Mouse (Mus musculus) ES-Bruce4 (cell line): ENCODE measurements at regions not wholly inside any gene's neighbourhood (a gene's known extent, or its start where the extent isn't known, plus 50 kb on each side); places are given as distances from the start of the nearest gene placed in this dataset.

Experiments
- H3K27ac ChIP-seq: 2 replicates; pipeline ENCODE4 v1.5.1; 2012; ENCODE audit warnings: low read length, inconsistent platforms; ENCODE audit not compliant: insufficient read depth
- H3K27me3 ChIP-seq: 2 replicates; pipeline ENCODE4 v1.6.1; 2012; ENCODE audit warnings: mild to moderate bottlenecking, low read length, inconsistent platforms; ENCODE audit not compliant: control insufficient read depth, poor library complexity, insufficient read depth, severe bottlenecking
- H3K36me3 ChIP-seq: 2 replicates; pipeline ENCODE4 v1.6.1; 2012; ENCODE audit warnings: inconsistent platforms, mild to moderate bottlenecking, low read length, moderate library complexity; ENCODE audit not compliant: control insufficient read depth, poor library complexity, insufficient read depth, severe bottlenecking
- H3K4me1 ChIP-seq: one replicate; pipeline ENCODE4 v1.8.1; 2011; ENCODE audit warnings: low read length; ENCODE audit not compliant: control insufficient read depth, insufficient read depth
- H3K4me3 ChIP-seq: 2 replicates; pipeline ENCODE4 v1.5.1; 2011; ENCODE audit warnings: low read depth, mild to moderate bottlenecking, low read length
- H3K9ac ChIP-seq: 2 replicates; pipeline ENCODE4 v1.6.1; 2012; ENCODE audit warnings: low read depth, mild to moderate bottlenecking, inconsistent platforms; ENCODE audit not compliant: poor library complexity, severe bottlenecking
- H3K9me3 ChIP-seq: replicated peaks from 2 replicates; pipeline ENCODE4 v1.6.1; 2012; ENCODE audit warnings: mild to moderate bottlenecking, low read length, inconsistent platforms; ENCODE audit not compliant: control insufficient read depth, poor library complexity, insufficient read depth, severe bottlenecking
- CTCF ChIP-seq: IDR thresholded peaks from one replicate; pipeline ENCODE4 v1.8.1; 2011; ENCODE audit warnings: low read depth, low read length
- EP300 ChIP-seq: IDR thresholded peaks from 2 replicates; pipeline ENCODE4 v1.6.1; 2011; ENCODE audit warnings: low read depth, low read length; ENCODE audit not compliant: insufficient read depth
- POLR2A ChIP-seq: IDR thresholded peaks from one replicate; pipeline ENCODE4 v1.8.1; 2011; ENCODE audit warnings: low read length; ENCODE audit not compliant: insufficient read depth

- H3K9ac ChIP-seq: no peak overlapping the region
- no peak for TF ChIP-seq POLR2A
These were observed 109.6 kb upstream of the 1700066M21Rik start for GRCm38 (mm10) chr1:57267851-57268250.

GRCm38 (mm10) chr1:57269679-57270354 is 107.6 kb upstream of the 1700066M21Rik start:
- Histone ChIP-seq H3K36me3 (no peaks in the 10 kb centered on the region), H3K9ac (no peak overlapping the region), H3K27ac (no peak overlapping the region), H3K27me3 (no peaks in the 10 kb centered on the region), H3K9me3 (no peaks in the 10 kb centered on the region), H3K4me1 (no peaks in the 10 kb centered on the region), H3K4me3 (peak overlapping the region; percentile 2; the same call in 1 of the 2 replicates)
- TF ChIP-seq EP300 (no peak), CTCF (peak; percentile 67), POLR2A (no peak)

More at GRCm38 (mm10) chr1:57267851-57268250, 109.6 kb upstream of the 1700066M21Rik start:
- Histone ChIP-seq H3K27ac (no peak overlapping the region), H3K36me3 (no peaks in the 10 kb centered on the region), H3K9me3 (no peaks in the 10 kb centered on the region), H3K27me3 (no peaks in the 10 kb centered on the region), H3K4me1 (no peaks in the 10 kb centered on the region), H3K4me3 (no peak overlapping the region)

GRCm38 (mm10) chr1:57272593-57272992 is 104.8 kb upstream of the 1700066M21Rik start:
- TF ChIP-seq CTCF: no peak
- no peak for TF ChIP-seq EP300
- no peak for TF ChIP-seq POLR2A
- no peaks in the 10 kb centered on the region for H3K4me1 ChIP-seq

GRCm38 (mm10) chr1:57281549-57281948 is 95.9 kb upstream of the 1700066M21Rik start:
- no peak overlapping the region for H3K4me3 ChIP-seq
- TF ChIP-seq CTCF (no peak), EP300 (no peak), POLR2A (no peak)
- H3K27me3 ChIP-seq: no peaks in the 10 kb centered on the region
- H3K9ac ChIP-seq: no peak overlapping the region
- H3K4me1 ChIP-seq: no peaks in the 10 kb centered on the region
- no peak overlapping the region for H3K27ac ChIP-seq
- H3K36me3 ChIP-seq: no peaks in the 10 kb centered on the region
- H3K9me3 ChIP-seq: 0 out of 2 replicates have a peak, but pooled peaks cover 6% of the 10 kb centered on the region

More at GRCm38 (mm10) chr1:57272593-57272992, 104.8 kb upstream of the 1700066M21Rik start:
- Histone ChIP-seq H3K27ac (no peak overlapping the region), H3K27me3 (no peaks in the 10 kb centered on the region), H3K9me3 (no peaks in the 10 kb centered on the region), H3K9ac (no peak overlapping the region), H3K4me3 (no peak overlapping the region), H3K36me3 (no peaks in the 10 kb centered on the region)

GRCm38 (mm10) chr1:57296186-57296585 is 81.2 kb upstream of the 1700066M21Rik start:
- Histone ChIP-seq H3K36me3 (no peaks in the 10 kb centered on the region), H3K27ac (no peak overlapping the region), H3K27me3 (no peaks in the 10 kb centered on the region), H3K9ac (no peak overlapping the region), H3K4me3 (no peak overlapping the region), H3K4me1 (no peaks in the 10 kb centered on the region), H3K9me3 (no peaks in the 10 kb centered on the region)
- TF ChIP-seq POLR2A: no peak
- TF ChIP-seq CTCF: no peak
- TF ChIP-seq EP300: no peak

- TF ChIP-seq CTCF: no peak
- no peak for TF ChIP-seq EP300
- no peak for TF ChIP-seq POLR2A
- no peak overlapping the region for H3K9ac ChIP-seq
- no peaks in the 10 kb centered on the region for H3K9me3 ChIP-seq
- peaks cover 2% of the 10 kb centered on the region for H3K4me1 ChIP-seq
- H3K4me3 ChIP-seq: no peak overlapping the region
- no peak overlapping the region for H3K27ac ChIP-seq
- no peaks in the 10 kb centered on the region for H3K27me3 ChIP-seq
- H3K36me3 ChIP-seq: no peaks in the 10 kb centered on the region
These were observed 78.9 kb upstream of the 1700066M21Rik start for GRCm38 (mm10) chr1:57298557-57298956.
